Mouse (Mus musculus) lung, postnatal 0 days (tissue): ENCODE data around the gene Gpr83.

ENCODE experiments used
- CTCF ChIP-seq: IDR thresholded peaks from 2 replicates; pipeline ENCODE4 v1.5.1; 2016; ENCODE audit warnings: antibody characterized with exemption, mild to moderate bottlenecking
- EP300 ChIP-seq: IDR thresholded peaks from 2 replicates; pipeline ENCODE4 v1.6.1; 2016; ENCODE audit warnings: antibody characterized with exemption, mild to moderate bottlenecking, control low read depth

DNA sequence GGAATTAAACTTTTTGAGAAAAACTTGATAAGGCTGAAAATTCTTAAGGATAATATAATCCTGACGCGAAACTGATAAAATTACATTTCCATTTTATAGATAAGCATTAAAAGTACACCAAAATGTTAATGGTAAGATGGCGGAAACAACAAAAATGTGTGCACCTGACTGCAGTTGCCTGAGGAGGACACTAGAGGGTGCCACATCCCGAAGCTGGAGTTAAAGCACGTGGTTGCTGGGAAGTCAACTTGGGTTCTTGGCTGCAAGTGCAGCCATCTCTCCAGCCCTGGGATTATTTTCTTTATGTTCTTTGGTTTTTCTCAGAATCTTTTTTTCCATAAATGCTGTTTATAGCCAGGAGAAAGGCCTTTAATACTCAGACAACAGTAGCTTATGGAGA is 13.6 kb upstream of the Gpr83 start:
- TF ChIP-seq CTCF (peak; percentile 61), EP300 (no peak)
